10 mouse cellular contexts compared by ENCODE assay signal in the genomic region with DNA sequence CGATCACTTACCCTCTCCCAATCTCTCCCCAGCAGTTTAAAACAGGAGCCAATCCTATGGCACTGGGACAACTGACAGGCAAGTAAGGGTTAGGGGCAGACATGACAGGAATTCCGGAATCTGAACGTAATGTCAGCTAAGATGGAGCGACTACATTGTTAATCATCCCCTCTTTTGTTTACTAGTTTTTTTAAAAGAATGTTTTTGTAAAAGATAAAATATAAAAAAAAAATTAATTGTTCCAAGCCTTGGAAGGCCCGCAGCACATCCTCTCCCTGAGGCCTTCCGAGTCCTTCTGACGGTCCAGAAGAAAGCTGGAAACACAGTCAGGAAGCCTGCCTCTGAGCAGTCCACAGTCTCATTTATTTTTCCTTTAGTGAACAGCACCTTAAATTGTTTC.
DNase-seq lines count a peak whose midpoint lies in the region; ATAC-seq and TF ChIP-seq lines count a peak whose summit lies in the region.
"Had no signal": no experiment of that assay in that cellular context is flagged by ENCODE, and none has a peak within 500 bp of the region (broad histone marks: within the 10 kb centered on the region; RNA-seq: fewer than 3 reads in every experiment).

No protein-coding gene starts in this region.

- no peaks in the 10 kb centered on the region for H3K36me3 ChIP-seq in lung, embryonic 15.5 days
- no peaks in the 10 kb centered on the region for H3K36me3 ChIP-seq in hindbrain, embryonic 15.5 days
- no peaks in the 10 kb centered on the region for H3K36me3 ChIP-seq in neural tube, embryonic 14.5 days (ENCODE audit: control insufficient read depth, insufficient read depth, low read length)
- H3K36me3 ChIP-seq: intestine, embryonic 15.5 days had no signal

- H3K4me2 ChIP-seq in lung, embryonic 15.5 days, result no peak overlapping the region
- no peak overlapping the region for H3K4me2 ChIP-seq in hindbrain, embryonic 15.5 days
- no peak overlapping the region for H3K4me2 ChIP-seq in neural tube, embryonic 14.5 days (ENCODE audit: low read depth, low read length)

- peak overlapping the region; percentile 88 for H3K27ac ChIP-seq in gastrocnemius, adult 2 months
- H3K27ac ChIP-seq in lung, embryonic 15.5 days, result peak overlapping the region; percentile 75; the same call in 1 of the 2 replicates
- peak overlapping the region; percentile 67 for H3K27ac ChIP-seq in hindbrain, embryonic 15.5 days (replicated peaks)
- peak overlapping the region; percentile 78; the same call in 1 of the 2 replicates for H3K27ac ChIP-seq in neural tube, embryonic 14.5 days (ENCODE audit: low read depth, low read length)

- WGBS in lung, embryonic 15.5 days, result 54% methylated on average over 7 of the region's 7 CpGs
- WGBS in hindbrain, embryonic 15.5 days, result 45% methylated on average over 7 of the region's 7 CpGs
- WGBS in neural tube, embryonic 14.5 days, result 53% methylated on average over 7 of the region's 7 CpGs

- TF ChIP-seq CTCF in gastrocnemius, adult 2 months (IDR thresholded peaks at IDR 0.05), result no peak

- intact Hi-C loops in gastrocnemius, adult 2 months (cut with DNase I), result no loop called here

- H3K9me3 ChIP-seq in lung, embryonic 15.5 days, result no peaks in the 10 kb centered on the region
- H3K9me3 ChIP-seq in hindbrain, embryonic 15.5 days, result no peaks in the 10 kb centered on the region
- no peaks in the 10 kb centered on the region for H3K9me3 ChIP-seq in neural tube, embryonic 14.5 days (ENCODE audit: control insufficient read depth, low read length)
- H3K9me3 ChIP-seq: intestine, embryonic 15.5 days had no signal

- H3K4me1 ChIP-seq in lung, embryonic 15.5 days, result peaks cover 73% of the 10 kb centered on the region
- peaks cover 80% of the 10 kb centered on the region for H3K4me1 ChIP-seq in hindbrain, embryonic 15.5 days (replicated peaks)
- H3K4me1 ChIP-seq in neural tube, embryonic 14.5 days (ENCODE audit: control insufficient read depth, insufficient read depth, low read length), result peaks cover 59% of the 10 kb centered on the region

- H3K9ac ChIP-seq in lung, embryonic 15.5 days, result no peak overlapping the region
- H3K9ac ChIP-seq in hindbrain, embryonic 15.5 days, result 0 out of 2 replicates have a peak overlapping the region, but pooled peaks have one; percentile 6
- no peak overlapping the region for H3K9ac ChIP-seq in neural tube, embryonic 14.5 days (replicated peaks; ENCODE audit: low read depth, low read length)
- H3K9ac ChIP-seq: intestine, embryonic 15.5 days had no signal

- H3K4me3 ChIP-seq in gastrocnemius, adult 2 months, result no peak overlapping the region
- no peak overlapping the region for H3K4me3 ChIP-seq in lung, embryonic 15.5 days
- H3K4me3 ChIP-seq in hindbrain, embryonic 15.5 days, result no peak overlapping the region
- no peak overlapping the region for H3K4me3 ChIP-seq in neural tube, embryonic 14.5 days (ENCODE audit: low read depth, low read length)
- H3K4me3 ChIP-seq: intestine, embryonic 15.5 days had no signal

- no peak for DNase-seq in gastrocnemius, adult 2 months
- no peak for DNase-seq in gastrocnemius, adult 8-10 months (ENCODE audit: low spot score in 2 of 2)
- DNase-seq in lung, postnatal 10 days, result no peak
- DNase-seq in gastrocnemius, postnatal 25 days, result no peak
- DNase-seq in frontal cortex, postnatal 36 days (ENCODE audit: low spot score in 2 of 2), result no peak
- DNase-seq: left cerebral cortex, postnatal 4 days had no signal

- ATAC-seq in lung, embryonic 15.5 days (ENCODE audit: borderline replicate concordance, extremely low read depth, low FRiP score, low TSS enrichment), result no peak
- ATAC-seq in hindbrain, embryonic 15.5 days (ENCODE audit: low FRiP score, low read depth), result no peak
- ATAC-seq in neural tube, embryonic 14.5 days (ENCODE audit: low read depth), result no peak

- H3K27me3 ChIP-seq in lung, embryonic 15.5 days, result no peaks in the 10 kb centered on the region
- no peaks in the 10 kb centered on the region for H3K27me3 ChIP-seq in hindbrain, embryonic 15.5 days
- no peaks in the 10 kb centered on the region for H3K27me3 ChIP-seq in neural tube, embryonic 14.5 days (ENCODE audit: control insufficient read depth, insufficient read depth, low read length)
- H3K27me3 ChIP-seq: intestine, embryonic 15.5 days had no signal
